ENCODE assay signal across 11 mouse cellular contexts in genomic region chr3:103716774-103717760, GRCm38 (mm10). TPM values are rescaled to one million over a fixed set of nuclear protein-coding genes. Genes with fewer than 3 reads are reported as not detected.
A peak's percentile ranks its signal among the peaks of the same experiment; 100 is the strongest.
DNase-seq lines count a peak whose midpoint lies in the region; ATAC-seq lines count a peak whose summit lies in the region.
"Had no signal": no experiment of that assay in that cellular context is flagged by ENCODE, and none has a peak within 500 bp of the region (broad histone marks: within the 10 kb centered on the region; RNA-seq: fewer than 3 reads in every experiment).

No protein-coding gene starts in this region.

- no peak for DNase-seq in forebrain, embryonic 10.5 days (ENCODE audit: extremely low spot score, low spot score)
- DNase-seq in lung, postnatal 36 days, result no peak
- no peak for DNase-seq in left cerebral cortex, adult 18-20 months (ENCODE audit: low spot score in 2 of 2)
- DNase-seq: right cerebral cortex, postnatal 14 days had no signal

- 0 out of 2 replicates have a peak overlapping the region, but pooled peaks have one; percentile 8 for H3K27ac ChIP-seq in forebrain, embryonic 15.5 days (replicated peaks)
- H3K27ac ChIP-seq in forebrain, embryonic 10.5 days, result no peak overlapping the region
- H3K27ac ChIP-seq in lung, embryonic 16.5 days (ENCODE audit: low read length), result peak overlapping the region; percentile 85
- 0 out of 2 replicates have a peak overlapping the region, but pooled peaks have one; percentile 34 for H3K27ac ChIP-seq in hindbrain, embryonic 15.5 days (replicated peaks)
- H3K27ac ChIP-seq in neural tube, embryonic 15.5 days (replicated peaks), result peak overlapping the region; percentile 41

- H3K9me3 ChIP-seq in forebrain, embryonic 15.5 days, result no peaks in the 10 kb centered on the region
- no peaks in the 10 kb centered on the region for H3K9me3 ChIP-seq in forebrain, embryonic 10.5 days
- H3K9me3 ChIP-seq in lung, embryonic 16.5 days (ENCODE audit: control insufficient read depth, low read length), result no peaks in the 10 kb centered on the region
- H3K9me3 ChIP-seq in hindbrain, embryonic 15.5 days, result no peaks in the 10 kb centered on the region
- no peaks in the 10 kb centered on the region for H3K9me3 ChIP-seq in neural tube, embryonic 15.5 days (replicated peaks)

- no peaks in the 10 kb centered on the region for H3K27me3 ChIP-seq in forebrain, embryonic 15.5 days
- peaks cover 36% of the 10 kb centered on the region for H3K27me3 ChIP-seq in forebrain, embryonic 10.5 days (ENCODE audit: poor library complexity, severe bottlenecking)
- no peaks in the 10 kb centered on the region for H3K27me3 ChIP-seq in lung, embryonic 16.5 days (ENCODE audit: control insufficient read depth, insufficient read depth, low read depth, low read length)
- no peaks in the 10 kb centered on the region for H3K27me3 ChIP-seq in hindbrain, embryonic 15.5 days
- no peaks in the 10 kb centered on the region for H3K27me3 ChIP-seq in neural tube, embryonic 15.5 days (replicated peaks)

- peaks cover 14% of the 10 kb centered on the region for H3K4me1 ChIP-seq in forebrain, embryonic 15.5 days
- peaks cover 24% of the 10 kb centered on the region for H3K4me1 ChIP-seq in forebrain, embryonic 10.5 days
- peaks cover 15% of the 10 kb centered on the region for H3K4me1 ChIP-seq in lung, embryonic 16.5 days (replicated peaks; ENCODE audit: control insufficient read depth, insufficient read depth, low read length)
- H3K4me1 ChIP-seq in hindbrain, embryonic 15.5 days (replicated peaks), result peaks cover 18% of the 10 kb centered on the region
- peaks cover 33% of the 10 kb centered on the region for H3K4me1 ChIP-seq in neural tube, embryonic 15.5 days

- WGBS in forebrain, embryonic 15.5 days, result 55% methylated on average over 15 of the region's 15 CpGs
- WGBS in forebrain, embryonic 10.5 days, result 59% methylated on average over 15 of the region's 15 CpGs
- WGBS in lung, embryonic 16.5 days, result 42% methylated on average over 15 of the region's 15 CpGs
- 26% methylated on average over 15 of the region's 15 CpGs for WGBS in hindbrain, embryonic 15.5 days
- 41% methylated on average over 15 of the region's 15 CpGs for WGBS in neural tube, embryonic 15.5 days

- ATAC-seq in forebrain, embryonic 15.5 days (replicated peaks), result 0 out of 2 replicates have a peak, but pooled peaks have one; percentile 40
- ATAC-seq in lung, embryonic 16.5 days (ENCODE audit: low read depth), result peak; percentile 49
- ATAC-seq in hindbrain, embryonic 15.5 days (ENCODE audit: low FRiP score, low read depth), result no peak
- peak; percentile 42; the same call in 1 of the 2 replicates for ATAC-seq in neural tube, embryonic 15.5 days (ENCODE audit: low FRiP score)
- ATAC-seq in CD4-positive, CD25-positive, alpha-beta regulatory T cell, adult 4 months, result no peak

- H3K9ac ChIP-seq in forebrain, embryonic 15.5 days (replicated peaks), result no peak overlapping the region
- H3K9ac ChIP-seq in lung, embryonic 16.5 days (ENCODE audit: low read length), result no peak overlapping the region
- no peak overlapping the region for H3K9ac ChIP-seq in hindbrain, embryonic 15.5 days
- no peak overlapping the region for H3K9ac ChIP-seq in neural tube, embryonic 15.5 days (replicated peaks)

- H3K36me3 ChIP-seq in forebrain, embryonic 15.5 days, result no peaks in the 10 kb centered on the region
- no peaks in the 10 kb centered on the region for H3K36me3 ChIP-seq in forebrain, embryonic 10.5 days (replicated peaks)
- no peaks in the 10 kb centered on the region for H3K36me3 ChIP-seq in lung, embryonic 16.5 days (ENCODE audit: control insufficient read depth, insufficient read depth, low read length)
- H3K36me3 ChIP-seq in hindbrain, embryonic 15.5 days, result no peaks in the 10 kb centered on the region
- H3K36me3 ChIP-seq in neural tube, embryonic 15.5 days, result no peaks in the 10 kb centered on the region

- no peak overlapping the region for H3K4me2 ChIP-seq in forebrain, embryonic 15.5 days (replicated peaks)
- H3K4me2 ChIP-seq in lung, embryonic 16.5 days (ENCODE audit: low read depth, low read length), result no peak overlapping the region
- no peak overlapping the region for H3K4me2 ChIP-seq in hindbrain, embryonic 15.5 days
- H3K4me2 ChIP-seq in neural tube, embryonic 15.5 days, result no peak overlapping the region

- no peak overlapping the region for H3K4me3 ChIP-seq in forebrain, embryonic 15.5 days
- no peak overlapping the region for H3K4me3 ChIP-seq in forebrain, embryonic 10.5 days
- H3K4me3 ChIP-seq in lung, embryonic 16.5 days (ENCODE audit: low read length), result no peak overlapping the region
- H3K4me3 ChIP-seq in hindbrain, embryonic 15.5 days, result no peak overlapping the region
- H3K4me3 ChIP-seq in neural tube, embryonic 15.5 days (replicated peaks), result no peak overlapping the region

RNA-seq across cellular contexts. Expression of gene Olfml3, which starts 20.7 kb away (rescaled TPM):
- 5.1 and 5.3 TPM in 2 replicates for polyA plus RNA-seq in forebrain, embryonic 15.5 days (2015; fragmentation: Nextera tagmentation; extraction: Ambion mirVana)
- 5.6 and 5.8 TPM in 2 replicates for polyA plus RNA-seq in forebrain, embryonic 10.5 days (2016; fragmentation: Nextera tagmentation; extraction: Ambion mirVana)
- polyA plus RNA-seq in lung, embryonic 16.5 days (2015; fragmentation: Nextera tagmentation; extraction: Ambion mirVana), result 83.8 and 84.9 TPM in 2 replicates
- 8.7 and 9.7 TPM in 2 replicates for polyA plus RNA-seq in hindbrain, embryonic 15.5 days (2015; fragmentation: Nextera tagmentation; extraction: Ambion mirVana)
- 15.5 and 20.9 TPM in 2 replicates for polyA plus RNA-seq in neural tube, embryonic 15.5 days (2015; fragmentation: Nextera tagmentation; extraction: Ambion mirVana)
- polyA plus RNA-seq in CD4-positive, CD25-positive, alpha-beta regulatory T cell, adult 4 months (2017; shearing (Covaris generic)), result under 1 TPM; 0.34 to 0.78 TPM
- 10 to 100 TPM; 11.9 to 13.4 TPM for total RNA-seq in left cerebral cortex, adult 18-20 months (2021)

RNA-seq across cellular contexts. Expression of gene Gm10964, which starts 22.1 kb away (rescaled TPM):
- polyA plus RNA-seq in forebrain, embryonic 15.5 days (2015; fragmentation: Nextera tagmentation; extraction: Ambion mirVana), result not detected in 2 replicates
- not detected in 2 replicates for polyA plus RNA-seq in forebrain, embryonic 10.5 days (2016; fragmentation: Nextera tagmentation; extraction: Ambion mirVana)
- polyA plus RNA-seq in lung, embryonic 16.5 days (2015; fragmentation: Nextera tagmentation; extraction: Ambion mirVana), result not detected in 2 replicates
- not detected in 2 replicates for polyA plus RNA-seq in hindbrain, embryonic 15.5 days (2015; fragmentation: Nextera tagmentation; extraction: Ambion mirVana)
- polyA plus RNA-seq in neural tube, embryonic 15.5 days (2015; fragmentation: Nextera tagmentation; extraction: Ambion mirVana), result not detected in 2 replicates
- polyA plus RNA-seq in CD4-positive, CD25-positive, alpha-beta regulatory T cell, adult 4 months (2017; shearing (Covaris generic)), result not detected
- not detected for total RNA-seq in left cerebral cortex, adult 18-20 months (2021)
- total RNA-seq: heart, postnatal 36 days had no signal
- polyA plus RNA-seq: cortical plate, adult 2 months had no signal

Comparison
In these comparisons a context has a peak if more than half of its experiments do, and no peak if none do; other contexts are left out.
1. ATAC-seq: peak in forebrain, embryonic 15.5 days (single experiment), lung, embryonic 16.5 days (single experiment) and neural tube, embryonic 15.5 days (single experiment); none in hindbrain, embryonic 15.5 days (single experiment) and CD4-positive, CD25-positive, alpha-beta regulatory T cell, adult 4 months (single experiment).